Mouse (Mus musculus): Measurements from ENCODE around the gene Irf2bp1.

Gene Irf2bp1

GRCm38 (mm10) chr7:19003902-19004630 lies at the start of gene Irf2bp1:
TSS of gene Irf2bp1 (plus strand) at chr7:19004044.
- in situ Hi-C loops (cut with MboI, MseI), result no loop called here

GRCm38 (mm10) chr7:18957569-18958383 lies 46.1 kb upstream of the Irf2bp1 start:
- in situ Hi-C loops (cut with MboI, MseI), result no loop called here

GRCm38 (mm10) chr7:18958384-18958766 lies 45.5 kb upstream of the Irf2bp1 start:
- in situ Hi-C loops (cut with MboI, MseI), result no loop called here

- in situ Hi-C loops (cut with MboI, MseI), result no loop called here
These were observed 44.4 kb upstream of the Irf2bp1 start for GRCm38 (mm10) chr7:18959446-18959845.

GRCm38 (mm10) chr7:18962171-18962792 lies 41.6 kb upstream of the Irf2bp1 start:
- in situ Hi-C loops (cut with MboI, MseI), result no loop called here

- in situ Hi-C loops (cut with MboI, MseI), result no loop called here
These were observed 41.0 kb upstream of the Irf2bp1 start for GRCm38 (mm10) chr7:18962795-18963194.

GRCm38 (mm10) chr7:18963294-18963843 lies 40.5 kb upstream of the Irf2bp1 start:
- in situ Hi-C loops (cut with MboI, MseI), result no loop called here

- in situ Hi-C loops (cut with MboI, MseI), result no loop called here
These were observed 38.5 kb upstream of the Irf2bp1 start for GRCm38 (mm10) chr7:18965312-18965711.

GRCm38 (mm10) chr7:18967603-18968002 lies 36.2 kb upstream of the Irf2bp1 start:
- in situ Hi-C loops (cut with MboI, MseI), result no loop called here

- in situ Hi-C loops (cut with MboI, MseI), result no loop called here
These were observed 32.9 kb upstream of the Irf2bp1 start for GRCm38 (mm10) chr7:18970956-18971355.

- in situ Hi-C loops (cut with MboI, MseI), result no loop called here
These were observed 25.5 kb upstream of the Irf2bp1 start for GRCm38 (mm10) chr7:18978381-18978780.

- in situ Hi-C loops (cut with MboI, MseI), result no loop called here
These were observed 17.3 kb upstream of the Irf2bp1 start for GRCm38 (mm10) chr7:18986503-18986902.

- in situ Hi-C loops (cut with MboI, MseI), result no loop called here
These were observed 16.7 kb upstream of the Irf2bp1 start, which contains the start of gene Nanos2 for GRCm38 (mm10) chr7:18987100-18987499. TSS of gene Nanos2 (plus strand) at chr7:18987400.

- in situ Hi-C loops (cut with MboI, MseI), result no loop called here
These were observed 16.1 kb upstream of the Irf2bp1 start for GRCm38 (mm10) chr7:18987747-18988146.

GRCm38 (mm10) chr7:18988780-18989179 lies 15.1 kb upstream of the Irf2bp1 start:
- in situ Hi-C loops (cut with MboI, MseI), result no loop called here

- in situ Hi-C loops (cut with MboI, MseI), result no loop called here
These were observed 13.8 kb upstream of the Irf2bp1 start for GRCm38 (mm10) chr7:18989995-18990394.

- in situ Hi-C loops (cut with MboI, MseI), result no loop called here
These were observed 13.1 kb upstream of the Irf2bp1 start, which contains the start of gene Mypop for GRCm38 (mm10) chr7:18990601-18991295. TSS of gene Mypop (plus strand) at chr7:18991245.

- in situ Hi-C loops (cut with MboI, MseI), result no loop called here
These were observed 12.1 kb upstream of the Irf2bp1 start for GRCm38 (mm10) chr7:18991660-18992293.

GRCm38 (mm10) chr7:18992294-18992675 lies 11.6 kb upstream of the Irf2bp1 start:
- in situ Hi-C loops (cut with MboI, MseI), result no loop called here

- in situ Hi-C loops (cut with MboI, MseI), result no loop called here
These were observed 10.8 kb upstream of the Irf2bp1 start for GRCm38 (mm10) chr7:18993036-18993435.

- in situ Hi-C loops (cut with MboI, MseI), result no loop called here
These were observed 5.0 kb upstream of the Irf2bp1 start for GRCm38 (mm10) chr7:18998835-18999234.
